ENCODE assay signal across 8 mouse cellular contexts in the genomic region with DNA sequence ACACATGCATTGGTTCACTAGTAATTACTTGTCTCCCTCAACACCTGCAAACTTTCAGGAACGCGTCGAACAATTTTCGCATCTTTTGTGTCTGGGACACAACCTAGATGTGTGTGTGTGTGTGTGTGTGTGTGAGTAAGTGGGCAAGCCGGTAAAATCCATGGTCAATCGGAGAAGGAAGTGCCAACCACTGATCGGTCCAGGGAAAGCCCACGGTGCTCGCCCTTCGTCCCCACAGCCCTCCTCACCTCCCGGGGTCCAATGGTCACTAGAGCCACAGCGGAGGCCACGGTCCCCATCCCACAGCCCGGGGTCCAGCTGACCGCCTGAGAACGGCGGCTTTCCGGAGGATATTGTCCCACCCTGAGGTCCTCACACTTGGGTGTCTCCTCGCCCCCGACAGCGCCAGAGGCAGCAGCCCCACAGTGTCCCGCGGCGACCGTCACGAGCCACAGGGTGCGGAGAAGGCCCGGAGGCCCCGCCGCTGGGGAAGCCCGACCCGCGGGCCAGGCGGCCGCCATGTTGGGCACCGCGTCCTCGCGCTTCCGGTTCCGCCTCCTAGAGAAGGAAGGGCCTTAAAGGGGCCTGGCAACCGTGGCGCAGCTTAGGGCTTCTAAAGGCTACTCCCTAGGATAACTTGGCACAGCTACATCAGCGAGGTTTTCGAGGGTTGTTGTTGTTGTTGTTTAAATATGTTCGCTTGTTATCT. TPM values are rescaled to one million over a fixed set of nuclear protein-coding genes. Genes with fewer than 3 reads are reported as not detected.
DNase-seq lines count a peak whose midpoint lies in the region; ATAC-seq lines count a peak whose summit lies in the region.

TSS of gene Tm2d1 (minus strand) at position 591 of the 709 bp plus-strand sequence.

- peak; percentile 77 to 80 for DNase-seq in adrenal gland, adult 18-20 months (ENCODE audit: low spot score in 2 of 2)
- DNase-seq in embryo, embryonic 10.5 days (ENCODE audit: low spot score), result peak; percentile 90
- DNase-seq in gastrocnemius, postnatal 14 days, result peak; percentile 85
- DNase-seq in left cerebral cortex, postnatal 10 days (ENCODE audit: extremely low spot score in 1 of 2, low spot score in 2 of 2), result peak; percentile 64 to 91
- DNase-seq in right cerebral cortex, postnatal 10 days (ENCODE audit: low spot score in 2 of 2), result peak; percentile 87 to 90
- peak; percentile 82 for DNase-seq in urinary bladder, postnatal 14 days (ENCODE audit: low spot score)

- peak; percentile 98 for ATAC-seq in inflammation-experienced regulatory T-cells, adult 6 months
- ATAC-seq in megakaryocyte progenitor cell, adult 5-6 weeks (replicated peaks; ENCODE audit: poor library complexity), result peak; percentile 98

- intact Hi-C loops in gastrocnemius, postnatal 14 days (cut with DNase I; ENCODE audit: low total_unique reads), result no loop called here
- intact Hi-C loops in left cerebral cortex, postnatal 10 days (cut with DNase I), result no loop called here

RNA-seq across cellular contexts. Expression of gene Tm2d1, which starts in this region (rescaled TPM):
- total RNA-seq in adrenal gland, adult 18-20 months (2021), result 10 to 100 TPM; 35.9 to 40.5 TPM
- total RNA-seq in gastrocnemius, postnatal 14 days (2021), result 10 to 100 TPM; 24.6 to 27.1 TPM
- 10 to 100 TPM; 34.9 to 49.3 (median 43.3) TPM for polyA plus RNA-seq in inflammation-experienced regulatory T-cells, adult 6 months (2017; shearing (Covaris generic))
- 10 to 100 TPM; 39.9 to 46.6 TPM for total RNA-seq in left cerebral cortex, postnatal 10 days (2021)
- 26.2 and 31.2 TPM in 2 replicates for total RNA-seq in megakaryocyte progenitor cell, adult 5-6 weeks (2015)
- 13.2 and 21.2 TPM in 2 replicates for total RNA-seq in megakaryocyte progenitor cell, adult 5-6 weeks (2017)

Comparison
In these comparisons a context has a peak if more than half of its experiments do, and no peak if none do; other contexts are left out.
1. Peak in every context shown above with its lines: DNase-seq and ATAC-seq.